Mouse (Mus musculus) lung, adult 2 months (tissue): ENCODE results near the gene Spdef.

Source experiments
- CTCF ChIP-seq: fragments of 200-500 bp; IDR thresholded peaks from 2 replicates; pipeline ENCODE4 v1.5.1; 2011; ENCODE audit warnings: mild to moderate bottlenecking, low read length, control low read depth; ENCODE audit not compliant: insufficient read depth
- POLR2A ChIP-seq: fragments of 200-500 bp; IDR thresholded peaks from 2 replicates; pipeline ENCODE4 v1.6.1; 2011; ENCODE audit warnings: low read depth, mild to moderate bottlenecking, control low read depth, low read length, borderline replicate concordance; ENCODE audit errors: extremely low read depth

DNA sequence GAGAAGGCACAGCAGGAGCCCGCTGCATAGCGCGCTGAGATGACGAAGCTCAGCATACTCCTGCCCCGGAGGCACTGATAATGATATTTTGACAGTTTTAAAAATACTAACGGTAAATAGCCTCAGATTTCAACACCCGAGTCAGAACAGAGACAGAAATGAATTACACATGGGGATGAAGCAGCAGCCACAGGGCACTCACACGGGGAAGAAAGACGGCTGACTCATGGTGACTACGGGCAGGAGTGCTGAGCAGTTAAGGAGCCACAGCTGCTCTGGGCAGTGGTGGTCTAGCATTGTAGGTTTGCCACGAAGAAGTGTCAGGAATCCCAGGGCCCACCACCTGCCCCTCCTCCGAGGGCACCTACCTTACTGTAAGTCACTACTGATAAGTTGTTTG lies 38.8 kb upstream of the Spdef start:
- TF ChIP-seq CTCF: no peak
- TF ChIP-seq POLR2A: no peak
